Mouse (Mus musculus) G1E-ER4 (cell line): ENCODE measurements around the gene Wdr83. TPM values are rescaled to one million over a fixed set of nuclear protein-coding genes. Genes with fewer than 3 reads are reported as not detected.

ENCODE experiments used
- GATA1 ChIP-seq: IDR thresholded peaks from one replicate; pipeline ENCODE4 v1.8.0; 2012; ENCODE audit warnings: low read length, inconsistent platforms
- polyA plus RNA-seq: library from polyadenylated mRNA; stranded (reverse); fragments of >175 nt; gene quantifications from 2 replicates; pipeline ENCODE4 v1.2.3, GENCODE M21; 2012

Gene Wdr83
- polyA plus RNA-seq, 1 experiment = 18.1 TPM

DNA sequence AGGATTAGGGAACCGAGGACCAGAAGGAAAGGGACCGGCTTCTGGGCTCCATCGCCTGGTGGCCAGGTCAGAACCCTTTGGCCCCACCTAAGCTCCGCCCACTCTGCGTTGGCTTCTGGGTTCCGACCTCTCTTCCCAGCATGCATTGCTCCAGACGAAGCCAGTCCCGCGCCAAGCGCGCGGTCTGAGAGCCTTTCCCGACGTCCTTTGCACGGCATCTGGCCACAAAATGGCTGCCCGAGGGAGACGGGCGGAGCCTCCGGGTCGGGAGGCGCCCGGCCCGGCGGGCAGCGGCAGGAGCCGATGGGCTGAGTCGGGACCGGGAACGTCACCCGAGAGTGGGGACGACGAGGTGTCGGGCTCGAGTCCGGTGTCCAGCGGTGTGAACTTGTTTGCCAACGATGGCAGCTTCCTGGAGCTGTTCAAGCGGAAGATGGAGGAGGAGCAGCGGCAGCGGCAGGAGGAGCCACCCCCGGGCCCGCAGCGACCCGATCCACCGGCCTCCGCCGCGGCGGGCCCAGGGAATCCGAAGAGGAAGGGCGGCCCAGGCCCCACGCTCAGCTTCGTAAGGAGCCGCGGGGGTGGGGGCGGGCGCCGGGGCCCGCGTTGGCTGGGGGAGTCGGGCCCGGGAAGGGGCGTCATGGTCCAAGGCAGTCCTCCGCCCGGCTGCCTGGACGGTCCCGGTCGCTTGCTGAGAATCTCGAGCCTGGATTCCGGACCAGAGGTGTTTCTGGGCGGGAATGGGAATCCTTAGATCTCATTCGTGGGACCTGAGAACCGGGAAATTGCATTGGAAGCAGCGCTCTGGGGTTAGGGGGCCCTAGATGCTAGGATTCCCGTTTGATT is 54.2 kb downstream of the Wdr83 start, which contains the start of gene Trir:
Gene Trir (plus strand): TSS at position 154 of the 846 bp plus-strand sequence.
- no peak for TF ChIP-seq GATA1

DNA sequence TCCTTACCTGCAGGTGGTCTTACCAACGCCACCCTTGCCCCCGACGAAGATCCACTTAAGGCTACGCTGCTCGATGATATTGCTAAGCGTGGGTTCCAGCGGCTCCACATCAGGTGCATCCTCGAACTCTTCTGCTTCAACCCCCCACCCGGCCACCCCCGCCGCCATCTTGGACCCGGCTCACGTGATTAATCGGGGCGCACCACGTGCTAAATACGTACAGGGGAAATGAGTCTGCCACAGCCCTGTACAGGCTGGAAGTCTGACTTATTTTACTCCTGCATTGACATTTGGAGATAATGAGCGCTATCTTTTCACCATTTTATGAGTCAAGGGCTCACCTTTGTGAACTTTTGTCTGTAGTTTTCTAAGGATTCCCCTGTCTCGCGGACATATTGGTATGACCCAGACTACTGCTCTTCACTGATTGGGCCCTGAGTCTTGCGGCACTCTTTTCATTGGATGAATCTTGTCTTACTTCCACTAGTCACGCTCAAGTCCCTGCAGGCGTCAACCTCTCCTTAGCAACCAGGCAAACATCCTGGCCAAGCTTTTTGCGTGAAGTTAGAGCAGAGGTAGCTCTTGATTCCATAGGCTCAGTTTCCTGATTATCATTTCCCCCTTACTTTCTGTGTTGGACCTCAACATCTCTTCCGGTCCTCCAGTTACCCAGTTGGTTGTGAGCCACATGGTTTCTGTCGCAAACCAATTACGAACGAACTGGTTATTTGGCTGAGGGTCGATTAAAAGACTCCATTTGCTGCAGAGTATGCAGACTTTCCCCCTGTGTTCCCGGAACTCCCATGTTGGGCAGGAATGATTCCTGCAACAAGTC is 55.8 kb downstream of the Wdr83 start, which contains the start of gene Asna1:
Gene Asna1 (minus strand): TSS at position 184 of the 835 bp plus-strand sequence.
- TF ChIP-seq GATA1 = no peak

Other genes with a start within 250 kb of the Wdr83 start
- gene Gadd45gip1, start 249.8 kb downstream of the Wdr83 start, polyA plus RNA-seq = 88.2 and 112 TPM in 2 replicates
- gene Rad23a, start 240.6 kb downstream of the Wdr83 start, polyA plus RNA-seq = 615 and 707 TPM in 2 replicates
- gene Calr, start 234.4 kb downstream of the Wdr83 start, polyA plus RNA-seq = 315 and 318 TPM in 2 replicates
- 149 and 179 TPM in 2 replicates for gene Farsa, start 224.3 kb downstream of the Wdr83 start, polyA plus RNA-seq
- 77.8 and 102 TPM in 2 replicates for gene Syce2, start 209.2 kb downstream of the Wdr83 start, polyA plus RNA-seq
- gene Gcdh, start 187.4 kb downstream of the Wdr83 start, polyA plus RNA-seq = 89.9 and 98.4 TPM in 2 replicates
- gene Klf1, start 179.4 kb downstream of the Wdr83 start, polyA plus RNA-seq = 371 and 477 TPM in 2 replicates
- gene Dnase2a, start 172.7 kb downstream of the Wdr83 start, polyA plus RNA-seq = 25.4 and 75.0 TPM in 2 replicates
- gene Mast1, start 143.9 kb downstream of the Wdr83 start, polyA plus RNA-seq = 0.46 and 0.50 TPM in 2 replicates
- not detected in 2 replicates for gene Rtbdn, start 134.3 kb downstream of the Wdr83 start, polyA plus RNA-seq
- not detected in 2 replicates for gene Gm49661, start 111.9 kb downstream of the Wdr83 start, polyA plus RNA-seq
- 29.7 and 136 TPM in 2 replicates for gene Prdx2, start 111.7 kb downstream of the Wdr83 start, polyA plus RNA-seq
- gene Rnaseh2a, start 111.5 kb downstream of the Wdr83 start, polyA plus RNA-seq = 725 and 803 TPM in 2 replicates
- gene Junb, start 102.6 kb downstream of the Wdr83 start, polyA plus RNA-seq = 68.1 and 95.2 TPM in 2 replicates
- 10.7 and 11.9 TPM in 2 replicates for gene Hook2, start 90.7 kb downstream of the Wdr83 start, polyA plus RNA-seq
- 0.03 TPM in 2 replicates for gene Best2, start 66.8 kb downstream of the Wdr83 start, polyA plus RNA-seq
- gene Asna1, start 56.0 kb downstream of the Wdr83 start, polyA plus RNA-seq = 97.2 and 187 TPM in 2 replicates
- gene Trir, start 54.5 kb downstream of the Wdr83 start, polyA plus RNA-seq = 299 and 448 TPM in 2 replicates
- gene Tnpo2, start 44.4 kb downstream of the Wdr83 start, polyA plus RNA-seq = 17.1 and 25.1 TPM in 2 replicates
- 24.7 and 27.7 TPM in 2 replicates for gene Fbxw9, start 21.3 kb downstream of the Wdr83 start, polyA plus RNA-seq
- 1.1 and 1.3 TPM in 2 replicates for gene Gm5741, start 13.3 kb downstream of the Wdr83 start, polyA plus RNA-seq
- gene Dhps, start 9.5 kb downstream of the Wdr83 start, polyA plus RNA-seq = 35.9 and 40.4 TPM in 2 replicates
- gene Wdr83os, start 566 bp downstream of the Wdr83 start, polyA plus RNA-seq = 4.1 and 22.5 TPM in 2 replicates
- 9.5 and 11.4 TPM in 2 replicates for gene Man2b1, start 2.0 kb upstream of the Wdr83 start, polyA plus RNA-seq
- not detected in 2 replicates for gene Zfp791, start 41.8 kb upstream of the Wdr83 start, polyA plus RNA-seq
- not detected in 2 replicates for gene Cks1brt, start 70.6 kb upstream of the Wdr83 start, polyA plus RNA-seq
- gene Olfr371, start 144.7 kb upstream of the Wdr83 start, polyA plus RNA-seq = not detected in 2 replicates
- gene Orc6, start 218.3 kb upstream of the Wdr83 start, polyA plus RNA-seq = 4.5 and 16.7 TPM in 2 replicates
- gene Vps35, start 218.5 kb upstream of the Wdr83 start, polyA plus RNA-seq = 3.8 and 6.0 TPM in 2 replicates